Mouse (Mus musculus) limb, embryonic 14.5 days (tissue): ENCODE results near the gene Rfc1. TPM values are rescaled to one million over a fixed set of nuclear protein-coding genes. Genes with fewer than 3 reads are reported as not detected.
"Not testable (repeated sequence)": the region's sequence is repeated elsewhere in the genome, so short reads cannot be mapped to it uniquely, and the experiment has no call there.

Experiments
- ATAC-seq: fragments of 200-750 bp; cut with Nextera tagmentation; 2 replicates; pipeline ENCODE4 v1.8.0; 2017; ENCODE audit warnings: low read depth, moderate number of reproducible peaks, moderate TSS enrichment; ENCODE audit not compliant: low FRiP score
- DNase-seq: peaks from one replicate; pipeline ENCODE4 v3.0.0-alpha.2; 2015; ENCODE audit warnings: low spot score
- H3K27ac ChIP-seq: fragments of 300-500 bp; sonication (generic); replicated peaks from 2 replicates; pipeline ENCODE4 v1.5.1; 2014; ENCODE audit warnings: low read depth, mild to moderate bottlenecking, low read length, moderate library complexity, mixed read lengths
- H3K27me3 ChIP-seq: fragments of 300-500 bp; sonication (generic); 2 replicates; pipeline ENCODE4 v1.6.1; 2014; ENCODE audit warnings: low read length, mixed read lengths; ENCODE audit not compliant: control insufficient read depth, insufficient read depth
- H3K36me3 ChIP-seq: fragments of 300-500 bp; sonication (generic); 2 replicates; pipeline ENCODE4 v1.6.1; 2014; ENCODE audit warnings: mild to moderate bottlenecking, low read length, moderate library complexity, mixed read lengths; ENCODE audit not compliant: control insufficient read depth, insufficient read depth
- H3K4me1 ChIP-seq: fragments of 300-500 bp; sonication (generic); 2 replicates; pipeline ENCODE4 v1.6.1; 2014; ENCODE audit warnings: antibody characterized with exemption, low read length, mixed read lengths; ENCODE audit not compliant: control insufficient read depth, insufficient read depth
- H3K4me2 ChIP-seq: fragments of 300-500 bp; sonication (generic); replicated peaks from 2 replicates; pipeline ENCODE4 v1.6.1; 2014; ENCODE audit warnings: low read depth, mild to moderate bottlenecking, low read length, moderate library complexity; ENCODE audit not compliant: severe bottlenecking
- H3K4me3 ChIP-seq: fragments of 300-500 bp; sonication (generic); replicated peaks from 2 replicates; pipeline ENCODE4 v1.5.1; 2014; ENCODE audit warnings: low read length
- H3K9ac ChIP-seq: fragments of 300-500 bp; sonication (generic); 2 replicates; pipeline ENCODE4 v1.6.1; 2014; ENCODE audit warnings: mild to moderate bottlenecking, low read depth, low read length, moderate library complexity; ENCODE audit not compliant: severe bottlenecking
- H3K9me3 ChIP-seq: fragments of 300-500 bp; sonication (generic); 2 replicates; pipeline ENCODE4 v1.6.1; 2016; ENCODE audit warnings: low read length; ENCODE audit not compliant: control insufficient read depth
- POLR2A ChIP-seq: fragments of 200-500 bp; IDR thresholded peaks from 2 replicates; pipeline ENCODE4 v1.8.0; 2012; ENCODE audit warnings: inconsistent platforms, mild to moderate bottlenecking, moderate library complexity, borderline replicate concordance; ENCODE audit not compliant: insufficient read depth, insufficient read length; ENCODE audit errors: extremely low read depth
- WGBS: fragments of 180-500 bp; shearing (Covaris S2); extraction: QIAGEN DNeasy Blood & Tissue Kit; methylation state at CpG from one replicate; pipeline ENCODE4 v1.1.7; 2014; 5-methylcytosine and 5-hydroxymethylcytosine counted together
- polyA plus RNA-seq, 2 experiments: library from polyadenylated mRNA; depleted of rRNA in 1 of 2; stranded (reverse) in 1 of 2; unstranded in 1 of 2; fragments of >200 nt; fragmentation: Nextera tagmentation in 1 of 2; extraction: Ambion mirVana in 1 of 2; gene quantifications; 2 replicates each; pipeline versions ENCODE4 v1.2.1 to v1.2.3; 2012 to 2014

The Rfc1 gene
- polyA plus RNA-seq, 2 experiments, result 50.1 to 92.1 TPM

GRCm38 (mm10) chr5:65308208-65308607 lies 27.3 kb downstream of the Rfc1 start:
- Histone ChIP-seq H3K4me1 (no peaks in the 10 kb centered on the region), H3K36me3 (peaks cover 68% of the 10 kb centered on the region), H3K27ac (no peak overlapping the region), H3K9ac (no peak overlapping the region), H3K27me3 (no peaks in the 10 kb centered on the region), H3K4me2 (no peak overlapping the region), H3K9me3 (no peaks in the 10 kb centered on the region), H3K4me3 (no peak overlapping the region)
- ATAC-seq, result no peak
- WGBS, result 90% methylated on average over 7 of the region's 7 CpGs
- no peak for DNase-seq
- no peak for TF ChIP-seq POLR2A

GRCm38 (mm10) chr5:65305516-65305915 lies 30.0 kb downstream of the Rfc1 start:
- Histone ChIP-seq H3K9ac (no peak overlapping the region; the same call in 1 of the 2 replicates), H3K9me3 (no peaks in the 10 kb centered on the region), H3K4me1 (no peaks in the 10 kb centered on the region), H3K4me3 (no peak overlapping the region), H3K36me3 (peaks cover 65% of the 10 kb centered on the region), H3K27ac (no peak overlapping the region), H3K4me2 (no peak overlapping the region), H3K27me3 (no peaks in the 10 kb centered on the region)
- WGBS, result 70% methylated on average over 9 of the region's 9 CpGs
- TF ChIP-seq POLR2A, result no peak
- ATAC-seq (no peak), DNase-seq (no peak)

GRCm38 (mm10) chr5:65300121-65300520 lies 35.3 kb downstream of the Rfc1 start:
- Histone ChIP-seq H3K9ac (no peak overlapping the region), H3K4me3 (no peak overlapping the region), H3K27me3 (no peaks in the 10 kb centered on the region), H3K9me3 (no peaks in the 10 kb centered on the region), H3K27ac (no peak overlapping the region), H3K36me3 (peaks cover 71% of the 10 kb centered on the region), H3K4me1 (no peaks in the 10 kb centered on the region), H3K4me2 (no peak overlapping the region)
- no peak for ATAC-seq
- WGBS, result 93% methylated on average over 9 of the region's 9 CpGs
- no peak for TF ChIP-seq POLR2A
- no peak for DNase-seq

GRCm38 (mm10) chr5:65299623-65300022 lies 35.8 kb downstream of the Rfc1 start:
- peaks cover 71% of the 10 kb centered on the region for H3K36me3 ChIP-seq
- H3K27ac ChIP-seq, DNase-seq, H3K4me3 ChIP-seq, H3K9me3 ChIP-seq, H3K4me2 ChIP-seq, ATAC-seq, H3K9ac ChIP-seq, H3K4me1 ChIP-seq, H3K27me3 ChIP-seq: not testable (repeated sequence)
- WGBS, result 94% methylated on average over 1 of the region's 1 CpGs

- peaks cover 76% of the 10 kb centered on the region for H3K36me3 ChIP-seq
- no peak overlapping the region for H3K27ac ChIP-seq
- H3K9ac ChIP-seq, result no peak overlapping the region
- no peaks in the 10 kb centered on the region for H3K4me1 ChIP-seq
- ATAC-seq (no peak), DNase-seq (no peak)
- WGBS, result 86% methylated on average over 7 of the region's 7 CpGs
- H3K4me2 ChIP-seq, result no peak overlapping the region
- H3K9me3 ChIP-seq, result no peaks in the 10 kb centered on the region
- TF ChIP-seq POLR2A, result no peak
- H3K27me3 ChIP-seq, result no peaks in the 10 kb centered on the region
- H3K4me3 ChIP-seq, result no peak overlapping the region
Observed at GRCm38 (mm10) chr5:65298167-65298950, 37.1 kb downstream of the Rfc1 start.

GRCm38 (mm10) chr5:65294270-65294669 lies 41.2 kb downstream of the Rfc1 start:
- no peaks in the 10 kb centered on the region for H3K27me3 ChIP-seq
- no peak overlapping the region for H3K9ac ChIP-seq
- no peaks in the 10 kb centered on the region for H3K4me1 ChIP-seq
- peaks cover 83% of the 10 kb centered on the region for H3K36me3 ChIP-seq
- no peak for TF ChIP-seq POLR2A
- no peak for DNase-seq
- no peak overlapping the region for H3K4me3 ChIP-seq
- no peak for ATAC-seq
- no peaks in the 10 kb centered on the region for H3K9me3 ChIP-seq
- no peak overlapping the region for H3K4me2 ChIP-seq
- no peak overlapping the region for H3K27ac ChIP-seq
- 66% methylated on average over 2 of the region's 2 CpGs for WGBS
